Mouse (Mus musculus): Measurements from ENCODE around the gene Rps6ka6. TPM values are rescaled to one million over a fixed set of nuclear protein-coding genes. Genes with fewer than 3 reads are reported as not detected.

The Rps6ka6 gene
- polyA plus RNA-seq, 1 experiment from 2014 or later, result 65.5 TPM

- H3K4me3 ChIP-seq (ENCODE audit: low read depth, low read length), result no peak overlapping the region
- 91% methylated on average over 4 of the region's 4 CpGs for WGBS
- H3K9me3 ChIP-seq (ENCODE audit: control insufficient read depth, low read length), result no peaks in the 10 kb centered on the region
- H3K27ac ChIP-seq (ENCODE audit: low read depth, low read length), result no peak overlapping the region
- no peak overlapping the region for H3K4me2 ChIP-seq
- no peaks in the 10 kb centered on the region for H3K4me1 ChIP-seq (ENCODE audit: control insufficient read depth, insufficient read depth, low read length)
- H3K9ac ChIP-seq (ENCODE audit: low read length), result no peak overlapping the region
- DNase-seq (ENCODE audit: low spot score, missing footprints) (no peak), ATAC-seq (ENCODE audit: low FRiP score) (no peak)
- no peaks in the 10 kb centered on the region for H3K36me3 ChIP-seq (ENCODE audit: control insufficient read depth, insufficient read depth, low read length)
- no peaks in the 10 kb centered on the region for H3K27me3 ChIP-seq (ENCODE audit: control insufficient read depth, insufficient read depth, low read length)
These were observed 123.0 kb downstream of the Rps6ka6 start for GRCm38 (mm10) chrX:111414775-111415174.

- no peak overlapping the region for H3K9ac ChIP-seq (ENCODE audit: low read length)
- H3K27ac ChIP-seq (ENCODE audit: low read depth, low read length), result no peak overlapping the region
- no peak overlapping the region for H3K4me2 ChIP-seq
- H3K27me3 ChIP-seq (ENCODE audit: control insufficient read depth, insufficient read depth, low read length), result no peaks in the 10 kb centered on the region
- no peak for DNase-seq (ENCODE audit: low spot score, missing footprints)
- no peak overlapping the region for H3K4me3 ChIP-seq (ENCODE audit: low read depth, low read length)
- no peaks in the 10 kb centered on the region for H3K4me1 ChIP-seq (ENCODE audit: control insufficient read depth, insufficient read depth, low read length)
- no peaks in the 10 kb centered on the region for H3K9me3 ChIP-seq (ENCODE audit: control insufficient read depth, low read length)
- no peak for ATAC-seq (ENCODE audit: low FRiP score)
- 89% methylated on average over 2 of the region's 2 CpGs for WGBS
- H3K36me3 ChIP-seq (ENCODE audit: control insufficient read depth, insufficient read depth, low read length), result no peaks in the 10 kb centered on the region
These were observed 132.9 kb downstream of the Rps6ka6 start for GRCm38 (mm10) chrX:111404816-111405215.

DNA sequence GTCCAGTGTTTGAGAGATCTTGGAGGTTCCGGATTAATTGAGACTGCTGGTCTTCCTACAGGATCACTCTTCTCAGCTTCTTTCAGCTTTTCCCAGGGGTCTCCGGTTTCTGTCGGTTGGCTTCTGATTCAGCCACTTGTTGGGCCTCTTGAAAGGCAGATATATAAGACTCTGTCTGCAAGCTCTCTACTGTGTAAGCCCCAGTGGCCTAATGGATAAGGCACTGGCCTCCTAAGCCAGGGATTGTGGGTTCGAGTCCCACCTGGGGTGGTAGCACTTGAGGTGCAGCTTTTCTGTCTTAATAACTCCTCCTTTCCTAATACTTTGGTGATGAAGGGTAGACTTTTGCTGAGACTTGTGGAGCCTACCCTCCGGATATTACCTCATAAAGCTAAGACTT, 160.7 kb downstream of the Rps6ka6 start:
- WGBS, result 86% methylated on average over 5 of the region's 5 CpGs
- H3K9ac ChIP-seq (ENCODE audit: low read length), result no peak overlapping the region
- no peaks in the 10 kb centered on the region for H3K9me3 ChIP-seq (ENCODE audit: control insufficient read depth, low read length)
- no peak overlapping the region for H3K4me2 ChIP-seq
- no peaks in the 10 kb centered on the region for H3K27me3 ChIP-seq (ENCODE audit: control insufficient read depth, insufficient read depth, low read length)
- ATAC-seq (ENCODE audit: low FRiP score), result no peak
- H3K4me3 ChIP-seq (ENCODE audit: low read depth, low read length), result no peak overlapping the region
- H3K27ac ChIP-seq (ENCODE audit: low read depth, low read length), result no peak overlapping the region
- no peak for DNase-seq (ENCODE audit: low spot score, missing footprints)
- no peaks in the 10 kb centered on the region for H3K4me1 ChIP-seq (ENCODE audit: control insufficient read depth, insufficient read depth, low read length)
- no peaks in the 10 kb centered on the region for H3K36me3 ChIP-seq (ENCODE audit: control insufficient read depth, insufficient read depth, low read length)

DNA sequence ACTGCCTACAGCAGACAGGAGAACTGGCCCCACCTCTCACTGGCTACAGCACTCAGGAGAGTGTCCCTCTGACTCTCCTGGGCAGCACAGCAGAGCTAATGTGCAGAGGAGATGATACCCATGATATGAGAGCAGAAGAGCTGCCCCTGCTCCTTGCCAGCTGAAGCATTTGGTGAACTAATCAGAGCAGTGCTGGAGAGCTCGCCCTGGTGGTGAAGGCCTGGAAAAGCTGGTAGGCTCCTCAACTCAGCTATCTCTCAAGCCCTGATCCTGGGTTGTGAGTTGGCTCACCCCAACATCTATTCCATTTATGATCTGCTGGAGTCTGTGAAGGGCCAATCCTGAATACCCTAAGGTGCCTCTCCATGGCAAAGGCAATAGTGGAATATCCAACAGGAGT, 163.6 kb downstream of the Rps6ka6 start:
- Histone ChIP-seq H3K36me3 (ENCODE audit: control insufficient read depth, insufficient read depth, low read length) (no peaks in the 10 kb centered on the region), H3K27me3 (ENCODE audit: control insufficient read depth, insufficient read depth, low read length) (no peaks in the 10 kb centered on the region), H3K4me3 (ENCODE audit: low read depth, low read length) (no peak overlapping the region), H3K9me3 (ENCODE audit: control insufficient read depth, low read length) (no peaks in the 10 kb centered on the region), H3K4me1 (ENCODE audit: control insufficient read depth, insufficient read depth, low read length) (no peaks in the 10 kb centered on the region), H3K9ac (ENCODE audit: low read length) (no peak overlapping the region), H3K4me2 (no peak overlapping the region), H3K27ac (ENCODE audit: low read depth, low read length) (no peak overlapping the region)
- no peak for ATAC-seq (ENCODE audit: low FRiP score)
- DNase-seq (ENCODE audit: low spot score, missing footprints), result no peak
- 36% methylated on average over 1 of the region's 1 CpGs for WGBS

Other genes with a start within 250 kb of the Rps6ka6 start
- gene Hdx, start 159.1 kb upstream of the Rps6ka6 start, polyA plus RNA-seq (2014; fragmentation: Nextera tagmentation; extraction: Ambion mirVana), result 2.6 and 2.8 TPM in 2 replicates

Measured in midbrain, embryonic 11.5 days (tissue).